Mouse (Mus musculus) liver, embryonic 13.5 days (tissue): ENCODE results near the gene Bhlha9. TPM values are rescaled to one million over a fixed set of nuclear protein-coding genes. Genes with fewer than 3 reads are reported as not detected.

Experiments used
- ATAC-seq: fragments of 200-750 bp; cut with Nextera tagmentation; 2 replicates; pipeline ENCODE4 v1.8.0; 2017; ENCODE audit warnings: low read depth, mild to moderate bottlenecking, moderate number of reproducible peaks, moderate library complexity
- DNase-seq: peaks from one replicate; pipeline ENCODE4 v3.0.0; 2022
- H3K27ac ChIP-seq: fragments of 300-500 bp; sonication (generic); 2 replicates; pipeline ENCODE4 v1.5.1; 2015; ENCODE audit warnings: moderate library complexity, mild to moderate bottlenecking, inconsistent platforms
- H3K27me3 ChIP-seq: fragments of 300-500 bp; sonication (generic); 2 replicates; pipeline ENCODE4 v1.6.1; 2015; ENCODE audit warnings: mild to moderate bottlenecking, inconsistent platforms
- H3K36me3 ChIP-seq: fragments of 300-500 bp; sonication (generic); 2 replicates; pipeline ENCODE4 v1.6.1; 2015; ENCODE audit warnings: mild to moderate bottlenecking, inconsistent platforms
- H3K4me1 ChIP-seq: fragments of 300-500 bp; sonication (generic); replicated peaks from 2 replicates; pipeline ENCODE4 v1.6.1; 2015; ENCODE audit warnings: inconsistent platforms
- H3K4me2 ChIP-seq: fragments of 300-500 bp; sonication (generic); 2 replicates; pipeline ENCODE4 v1.6.1; 2015; ENCODE audit warnings: inconsistent platforms, mild to moderate bottlenecking, moderate library complexity
- H3K4me3 ChIP-seq: fragments of 300-500 bp; sonication (generic); replicated peaks from 2 replicates; pipeline ENCODE4 v1.5.1; 2015; ENCODE audit warnings: mild to moderate bottlenecking, inconsistent platforms
- H3K9ac ChIP-seq: fragments of 300-500 bp; sonication (generic); 2 replicates; pipeline ENCODE4 v1.6.1; 2015; ENCODE audit warnings: mild to moderate bottlenecking, inconsistent platforms
- H3K9me3 ChIP-seq: fragments of 300-500 bp; sonication (generic); replicated peaks from 2 replicates; pipeline ENCODE4 v1.6.1; 2016; ENCODE audit warnings: inconsistent platforms
- WGBS: fragments of 180-500 bp; shearing (Covaris S2); methylation state at CpG from one replicate; pipeline ENCODE4 v1.1.7; 2015; ENCODE audit not compliant: insufficient replicate concordance; 5-methylcytosine and 5-hydroxymethylcytosine counted together
- polyA plus RNA-seq: library from polyadenylated mRNA; unstranded; fragments of >200 nt; fragmentation: Nextera tagmentation; extraction: Ambion mirVana; gene quantifications from 2 replicates; pipeline ENCODE4 v1.2.1, GENCODE M21; 2015

Gene Bhlha9
- polyA plus RNA-seq: not detected in 2 replicates

DNA sequence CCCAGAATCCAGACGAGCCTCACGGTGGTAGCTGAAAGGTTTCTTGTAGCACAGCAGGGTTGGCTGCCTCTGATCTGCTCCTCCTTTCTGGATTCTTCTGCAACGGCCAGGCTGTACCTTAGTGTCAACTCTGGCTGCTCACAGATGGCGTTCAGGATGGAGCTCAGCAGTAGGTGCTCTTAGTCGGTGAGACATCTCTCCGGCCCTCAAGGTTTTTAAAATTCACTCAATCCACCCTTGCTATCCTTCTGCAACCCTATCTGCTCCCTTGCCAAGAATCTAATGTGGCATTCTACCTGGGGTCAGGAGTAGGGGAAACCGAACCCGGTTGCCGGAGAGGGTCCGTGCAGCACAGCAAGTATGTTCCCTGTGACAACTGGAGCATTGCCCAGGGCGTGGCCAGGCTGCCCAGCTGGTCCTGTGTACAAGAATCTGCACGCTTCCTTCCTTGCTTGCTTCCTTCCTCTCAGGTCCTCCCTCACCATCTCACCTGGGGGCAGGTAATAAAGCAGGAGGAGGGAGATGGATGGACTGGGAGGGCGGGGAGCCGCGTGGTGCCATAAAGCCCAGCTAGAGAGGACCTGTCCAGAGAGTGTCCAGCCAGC is at the start of gene Bhlha9:
Gene Bhlha9 (plus strand): TSS at position 600 of the 605 bp plus-strand sequence.
- DNase-seq (no peak), ATAC-seq (no peak)
- H3K27ac ChIP-seq: no peak within 1 kb of the TSS
- H3K36me3 ChIP-seq: no peaks in the 10 kb centered on the region
- 0 out of 2 replicates have a peak within 1 kb of the TSS, but pooled peaks have one; percentile 2 for H3K4me3 ChIP-seq
- H3K9me3 ChIP-seq: no peaks in the 10 kb centered on the region
- H3K4me1 ChIP-seq: peaks cover 2% of the 10 kb centered on the region; the same call in 1 of the 2 replicates
- WGBS: 50% methylated on average over 15 of the region's 15 CpGs
- H3K9ac ChIP-seq: no peak within 1 kb of the TSS
- peak within 1 kb of the TSS; percentile 12; the same call in 1 of the 2 replicates for H3K4me2 ChIP-seq
- peaks cover 85% of the 10 kb centered on the region for H3K27me3 ChIP-seq

DNA sequence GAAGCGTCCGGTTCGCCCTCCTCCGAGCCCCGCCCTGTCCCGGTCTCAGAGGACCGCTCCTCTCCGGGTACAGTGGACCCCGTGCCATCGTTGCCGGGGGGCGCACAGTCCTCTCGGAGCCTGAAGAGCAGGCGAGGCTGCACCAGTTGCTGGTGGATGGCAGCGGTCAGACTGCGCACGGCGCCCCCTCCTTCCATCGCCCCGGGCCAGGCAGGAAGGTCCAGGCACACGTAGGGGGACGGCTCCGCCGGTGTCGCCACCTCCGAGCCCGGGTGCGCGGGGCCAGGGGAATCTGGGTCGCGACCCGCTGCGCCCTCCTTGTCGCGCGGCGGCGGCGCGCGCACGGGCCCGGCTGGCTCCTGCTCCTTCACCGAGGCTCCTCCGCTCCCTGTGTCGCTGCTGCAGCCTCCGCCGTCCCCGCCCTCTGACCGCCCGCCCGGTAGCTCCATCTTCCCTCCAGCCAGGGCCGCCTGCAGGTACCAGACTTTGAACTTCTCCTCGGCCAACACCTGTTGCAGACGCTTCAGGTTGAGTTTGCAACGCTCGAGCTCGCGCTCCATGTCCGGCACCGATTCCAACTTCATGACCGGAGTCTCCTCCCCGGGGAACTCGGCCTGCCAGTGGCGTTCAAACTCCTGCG is 49.6 kb upstream of the Bhlha9 start:
- under 1% methylated on average over 65 of the region's 66 CpGs for WGBS
- no peak for ATAC-seq
- Histone ChIP-seq H3K4me3 (peak overlapping the region; percentile 58), H3K9me3 (no peaks in the 10 kb centered on the region), H3K4me2 (peak overlapping the region; percentile 75), H3K36me3 (no peaks in the 10 kb centered on the region), H3K27ac (no peak overlapping the region), H3K9ac (peak overlapping the region; percentile 41; the same call in 1 of the 2 replicates), H3K4me1 (peaks cover 11% of the 10 kb centered on the region), H3K27me3 (peaks cover 71% of the 10 kb centered on the region)
- no peak for DNase-seq

DNA sequence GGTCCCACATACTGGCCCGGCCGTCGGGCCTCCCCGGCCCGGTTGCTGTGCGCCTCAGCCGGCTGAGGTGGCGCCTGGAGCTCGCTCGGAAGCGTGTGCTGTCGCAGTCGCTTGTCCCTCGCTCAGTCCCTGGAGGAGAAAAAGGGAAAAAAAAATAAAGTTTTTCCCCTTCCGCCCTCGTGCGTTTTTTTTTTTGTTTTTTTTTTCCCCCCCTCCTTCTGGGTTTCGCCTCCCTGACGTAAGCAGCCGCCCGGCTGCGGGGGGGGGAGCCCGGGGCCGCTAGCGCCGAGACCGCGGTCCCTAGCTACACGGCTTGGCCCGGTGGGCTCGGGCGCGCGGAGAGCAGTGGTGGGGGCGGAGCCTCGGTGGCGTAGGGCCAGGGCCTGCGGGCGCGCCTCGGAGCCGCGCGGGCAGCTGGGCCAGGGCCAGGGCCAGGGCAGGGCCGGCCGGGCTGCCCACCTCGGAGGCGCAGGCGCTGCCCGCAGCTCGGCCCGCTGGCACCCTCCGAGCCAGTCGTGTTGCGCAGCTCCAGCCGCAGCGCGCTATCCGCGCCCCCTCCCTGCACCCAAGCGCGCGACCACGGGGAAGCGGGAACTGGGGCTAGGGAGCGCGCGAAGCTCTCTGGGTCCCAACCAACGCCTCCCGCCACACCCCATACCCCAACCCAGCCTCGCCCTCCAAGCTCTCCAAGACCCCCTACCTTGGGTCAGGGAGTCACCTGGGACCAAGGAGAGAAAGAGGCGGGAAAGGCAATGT is 48.9 kb upstream of the Bhlha9 start:
- no peaks in the 10 kb centered on the region for H3K36me3 ChIP-seq
- H3K9ac ChIP-seq: peak overlapping the region; percentile 41; the same call in 1 of the 2 replicates
- peak overlapping the region; percentile 58 for H3K4me3 ChIP-seq
- H3K9me3 ChIP-seq: no peaks in the 10 kb centered on the region
- ATAC-seq (no peak; the same call in 1 of the 2 replicates), DNase-seq (no peak)
- WGBS: 1% methylated on average over 65 of the region's 72 CpGs
- H3K27me3 ChIP-seq: peaks cover 65% of the 10 kb centered on the region
- H3K27ac ChIP-seq: no peak overlapping the region
- H3K4me2 ChIP-seq: peak overlapping the region; percentile 75
- peaks cover 11% of the 10 kb centered on the region for H3K4me1 ChIP-seq

DNA sequence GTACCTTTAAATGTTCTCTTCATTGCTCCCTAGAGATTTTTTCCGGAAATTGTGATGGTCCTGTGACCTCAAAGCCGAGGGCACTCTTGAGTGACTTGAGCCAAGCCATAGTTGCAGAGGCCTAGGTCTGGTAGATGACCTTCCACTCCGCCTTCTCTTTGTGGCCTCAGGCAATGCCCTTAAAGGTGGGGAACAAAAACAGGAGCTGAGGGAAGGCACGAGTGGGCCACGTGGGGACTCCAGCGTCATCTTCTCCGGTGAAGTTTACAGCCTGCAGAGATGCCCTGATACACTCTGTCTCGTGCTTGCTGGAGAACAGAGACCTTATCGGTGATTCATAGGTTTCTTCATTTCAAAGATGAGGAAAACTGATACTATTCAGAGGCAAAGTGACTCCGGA is 48.2 kb upstream of the Bhlha9 start:
- H3K36me3 ChIP-seq: no peaks in the 10 kb centered on the region
- H3K4me1 ChIP-seq: peaks cover 11% of the 10 kb centered on the region
- 48% methylated on average over 10 of the region's 10 CpGs for WGBS
- no peak for DNase-seq
- H3K9ac ChIP-seq: no peak overlapping the region
- no peak overlapping the region for H3K4me2 ChIP-seq
- ATAC-seq: no peak
- no peaks in the 10 kb centered on the region for H3K9me3 ChIP-seq
- peaks cover 63% of the 10 kb centered on the region for H3K27me3 ChIP-seq
- H3K4me3 ChIP-seq: no peak overlapping the region
- no peak overlapping the region for H3K27ac ChIP-seq

DNA sequence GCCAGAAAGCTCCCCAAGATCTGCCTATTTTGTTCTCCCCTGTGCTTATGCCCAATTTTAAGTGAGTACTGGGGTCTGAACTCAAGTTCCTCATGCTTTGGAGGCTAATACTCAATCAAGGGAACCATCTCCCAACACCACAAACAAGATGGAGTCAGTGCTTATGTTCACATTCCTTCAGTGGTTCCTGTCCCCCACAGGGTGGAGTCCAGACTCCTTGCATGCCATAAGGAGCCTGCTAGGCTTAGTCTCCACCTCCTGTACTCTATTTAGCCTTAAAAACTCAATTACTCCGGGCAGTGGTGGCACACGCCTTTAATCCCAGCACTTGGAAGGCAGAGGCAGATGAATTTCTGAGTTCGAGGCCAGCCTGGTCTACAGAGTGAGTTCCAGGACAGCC is 47.4 kb upstream of the Bhlha9 start:
- no peaks in the 10 kb centered on the region for H3K36me3 ChIP-seq
- no peak for ATAC-seq

DNA sequence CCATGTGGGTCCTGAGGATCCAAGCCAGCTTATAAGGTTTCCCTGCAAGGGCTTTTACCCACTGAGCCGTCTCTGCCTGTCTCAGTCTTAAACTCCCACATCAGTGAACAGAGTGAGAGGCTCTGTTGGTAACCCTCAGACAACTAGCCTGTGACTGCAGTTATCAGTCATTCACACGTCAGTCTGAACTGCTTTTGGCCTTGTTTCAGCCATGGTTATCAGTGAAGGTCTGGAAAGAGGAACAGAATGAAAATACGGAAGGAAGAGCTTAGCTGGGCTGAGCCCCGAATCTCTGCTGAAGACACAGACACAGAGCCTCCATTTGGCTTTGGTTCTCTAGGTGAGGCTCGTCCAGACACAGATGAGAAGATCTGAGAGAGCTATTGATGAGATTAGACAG is 43.7 kb upstream of the Bhlha9 start:
- no peaks in the 10 kb centered on the region for H3K9me3 ChIP-seq
- H3K36me3 ChIP-seq: no peaks in the 10 kb centered on the region
- no peak for DNase-seq
- no peak overlapping the region for H3K27ac ChIP-seq
- 10% methylated on average over 5 of the region's 5 CpGs for WGBS
- no peak overlapping the region for H3K9ac ChIP-seq
- no peak overlapping the region for H3K4me3 ChIP-seq
- peaks cover 18% of the 10 kb centered on the region for H3K27me3 ChIP-seq
- no peak overlapping the region for H3K4me2 ChIP-seq
- H3K4me1 ChIP-seq: peaks cover 2% of the 10 kb centered on the region; the same call in 1 of the 2 replicates
- ATAC-seq: no peak

More for the DNA sequence above, 47.4 kb upstream of the Bhlha9 start:
- Histone ChIP-seq H3K27ac (no peak overlapping the region), H3K4me3 (no peak overlapping the region), H3K4me2 (no peak overlapping the region), H3K9me3 (no peaks in the 10 kb centered on the region), H3K27me3 (peaks cover 55% of the 10 kb centered on the region), H3K4me1 (peaks cover 11% of the 10 kb centered on the region), H3K9ac (no peak overlapping the region)
- 56% methylated on average over 3 of the region's 3 CpGs for WGBS
- DNase-seq: no peak

DNA sequence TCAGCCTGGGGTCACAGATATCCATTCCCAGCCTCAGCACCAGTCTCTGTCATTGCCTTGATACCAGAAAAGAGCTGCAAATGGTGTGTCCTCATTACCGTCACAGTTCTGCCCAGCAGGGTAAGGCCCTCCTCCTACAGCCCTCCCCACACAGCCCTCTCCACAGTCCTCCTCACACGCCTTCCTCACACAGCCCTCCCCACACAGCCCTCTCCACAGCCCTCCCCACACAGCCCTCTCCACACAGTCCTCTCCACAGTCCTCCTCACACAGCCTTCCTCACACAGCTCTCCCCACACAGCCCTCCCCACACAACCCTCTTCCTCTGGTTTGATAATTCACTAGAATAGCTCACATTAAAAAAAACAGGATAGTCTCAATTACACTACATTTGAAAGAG is 42.2 kb upstream of the Bhlha9 start:
- DNase-seq (no peak), ATAC-seq (no peak)
- 31% methylated on average over 2 of the region's 2 CpGs for whole genome bisulfite sequencing
- no peak overlapping the region for H3K4me2 ChIP-seq
- no peak overlapping the region for H3K27ac ChIP-seq
- no peaks in the 10 kb centered on the region for H3K9me3 ChIP-seq
- peaks cover 4% of the 10 kb centered on the region for H3K27me3 ChIP-seq
- H3K36me3 ChIP-seq: no peaks in the 10 kb centered on the region
- no peaks in the 10 kb centered on the region; the same call in 1 of the 2 replicates for H3K4me1 ChIP-seq
- H3K9ac ChIP-seq: no peak overlapping the region
- no peak overlapping the region for H3K4me3 ChIP-seq

DNA sequence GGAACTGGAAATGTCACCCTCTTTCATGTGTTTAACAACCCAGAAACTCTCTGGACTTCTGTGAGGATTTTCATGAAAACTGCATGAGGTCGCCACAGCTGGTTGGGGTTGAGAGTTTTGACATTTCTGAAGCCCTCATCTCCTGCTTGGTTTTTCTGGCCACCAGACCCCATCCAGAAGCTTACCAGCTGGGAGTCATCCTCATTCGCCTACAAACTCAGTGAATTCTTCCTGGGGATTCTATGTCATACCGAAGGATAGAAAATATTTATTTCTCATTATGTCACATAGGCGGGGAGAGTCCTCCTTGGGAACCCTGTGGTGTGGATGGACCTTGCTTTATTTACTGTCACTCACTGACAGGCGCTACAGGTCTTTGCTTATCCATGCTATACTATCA is 41.8 kb upstream of the Bhlha9 start:
- DNase-seq (no peak), ATAC-seq (no peak)
- Histone ChIP-seq H3K4me1 (no peaks in the 10 kb centered on the region; the same call in 1 of the 2 replicates), H3K4me2 (no peak overlapping the region), H3K36me3 (no peaks in the 10 kb centered on the region), H3K27me3 (peaks cover 4% of the 10 kb centered on the region; the same call in 1 of the 2 replicates), H3K9ac (no peak overlapping the region), H3K27ac (no peak overlapping the region), H3K4me3 (no peak overlapping the region), H3K9me3 (no peaks in the 10 kb centered on the region)
- WGBS: 60% methylated on average over 5 of the region's 5 CpGs

DNA sequence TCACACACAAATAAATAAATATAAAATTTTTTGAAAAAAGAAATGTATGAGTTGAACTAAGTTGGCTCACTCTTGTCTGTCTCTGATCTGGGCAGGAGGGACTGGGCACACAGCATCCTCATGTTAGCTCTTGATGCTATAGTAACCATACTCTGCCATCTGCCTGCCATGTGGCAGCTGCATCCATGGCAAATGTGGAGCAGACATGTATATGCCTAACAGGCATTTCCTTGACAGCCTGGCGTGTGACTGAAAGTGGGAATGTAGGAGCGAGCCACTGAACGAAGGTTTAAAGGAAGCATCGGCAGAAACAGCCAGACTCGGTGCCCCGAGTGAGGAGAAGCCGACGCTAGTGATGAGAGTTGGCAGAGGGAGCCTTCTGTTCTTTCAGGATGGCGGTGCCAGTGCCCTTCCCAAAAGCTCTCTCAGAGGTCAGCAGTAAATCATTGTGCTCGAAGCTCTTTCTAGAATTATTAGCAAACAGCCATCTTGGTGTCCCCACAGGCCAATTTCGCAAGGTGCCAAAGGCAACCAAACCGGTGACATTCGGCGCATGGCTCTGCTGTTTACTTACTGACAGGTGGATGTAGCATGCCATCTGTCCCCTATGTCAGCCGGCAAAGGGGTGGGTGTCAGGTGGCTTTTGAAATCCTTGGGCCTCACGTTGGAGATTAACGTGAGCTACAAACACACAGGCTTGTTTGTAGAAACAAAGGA is 32.8 kb upstream of the Bhlha9 start:
- no peak for ATAC-seq
- H3K27me3 ChIP-seq: peaks cover 2% of the 10 kb centered on the region
- no peak overlapping the region for H3K9ac ChIP-seq
- no peak overlapping the region for H3K4me2 ChIP-seq
- H3K4me3 ChIP-seq: no peak overlapping the region
- 71% methylated on average over 17 of the region's 17 CpGs for WGBS
- no peaks in the 10 kb centered on the region for H3K36me3 ChIP-seq
- DNase-seq: no peak
- H3K27ac ChIP-seq: no peak overlapping the region
- H3K9me3 ChIP-seq: no peaks in the 10 kb centered on the region
- no peaks in the 10 kb centered on the region for H3K4me1 ChIP-seq

DNA sequence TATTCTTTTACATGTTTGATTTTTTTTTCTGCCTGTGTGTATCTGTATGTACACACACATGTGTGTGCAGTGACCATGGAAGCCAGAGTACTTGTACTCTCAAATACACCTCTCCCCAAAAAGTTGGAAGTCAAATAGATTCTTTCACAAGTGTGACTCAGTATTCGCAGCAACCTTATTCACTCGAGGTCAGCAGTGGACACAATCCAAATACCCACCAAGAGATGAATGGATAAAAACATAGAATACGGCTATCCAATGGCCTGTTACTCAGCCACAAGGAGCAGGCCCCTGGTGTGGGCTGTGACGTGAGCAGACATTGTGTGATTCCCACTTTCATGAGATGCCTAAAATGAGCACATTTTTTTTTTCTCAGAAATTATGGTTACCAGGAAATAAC is 32.0 kb upstream of the Bhlha9 start:
- no peaks in the 10 kb centered on the region for H3K36me3 ChIP-seq
- H3K27me3 ChIP-seq: peaks cover 10% of the 10 kb centered on the region
- no peak overlapping the region for H3K4me3 ChIP-seq
- no peaks in the 10 kb centered on the region for H3K9me3 ChIP-seq
- no peak overlapping the region for H3K9ac ChIP-seq
- no peaks in the 10 kb centered on the region for H3K4me1 ChIP-seq
- no peak overlapping the region for H3K27ac ChIP-seq
- no peak for ATAC-seq
- 61% methylated on average over 4 of the region's 4 CpGs for WGBS
- DNase-seq: no peak
- no peak overlapping the region for H3K4me2 ChIP-seq

DNA sequence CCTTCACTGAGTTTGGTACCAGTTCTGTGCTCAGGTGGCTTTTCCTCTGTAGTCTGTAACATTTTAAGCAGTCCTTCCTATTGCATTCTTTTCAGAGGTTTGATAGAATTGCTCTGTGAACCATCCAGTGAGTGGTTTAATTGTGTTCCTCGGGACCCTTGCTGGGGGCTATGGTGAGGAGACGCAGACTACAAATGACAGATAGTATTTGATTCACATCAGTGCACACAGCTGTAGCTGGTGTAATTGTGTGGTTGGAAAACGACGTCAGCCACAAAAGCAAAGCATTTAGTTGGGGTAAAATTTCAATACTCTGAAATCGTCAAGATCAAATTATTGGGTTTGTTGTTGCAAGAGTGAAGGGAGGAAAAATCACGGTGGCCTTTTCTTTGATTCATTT is 28.0 kb upstream of the Bhlha9 start:
- ATAC-seq (no peak), DNase-seq (no peak)
- peaks cover 29% of the 10 kb centered on the region for H3K27me3 ChIP-seq
- H3K4me1 ChIP-seq: 0 out of 2 replicates have a peak, but pooled peaks cover 5% of the 10 kb centered on the region
- no peaks in the 10 kb centered on the region for H3K36me3 ChIP-seq
- no peak overlapping the region for H3K4me3 ChIP-seq
- 63% methylated on average over 6 of the region's 6 CpGs for WGBS
- no peak overlapping the region for H3K27ac ChIP-seq
- H3K9me3 ChIP-seq: no peaks in the 10 kb centered on the region
- H3K9ac ChIP-seq: no peak overlapping the region
- H3K4me2 ChIP-seq: no peak overlapping the region
